Mouse (Mus musculus) heart, adult 2 months (tissue): Measurements from ENCODE around the gene Cenpa. TPM values are rescaled to one million over a fixed set of nuclear protein-coding genes. Genes with fewer than 3 reads are reported as not detected.
A peak's percentile ranks its signal among the peaks of the same experiment; 100 is the strongest.

ENCODE experiments used
- DNase-seq, 2 experiments: peaks; one replicate each; pipeline ENCODE4 v3.0.0; 2021
- H3K27ac ChIP-seq: fragments of 200-600 bp; 2 replicates; pipeline ENCODE4 v1.8.1; 2022
- H3K27me3 ChIP-seq: fragments of 200-500 bp; 2 replicates; pipeline ENCODE4 v1.6.1; 2012; ENCODE audit warnings: mild to moderate bottlenecking, low read length, inconsistent platforms, mixed read lengths; ENCODE audit not compliant: control insufficient read depth, insufficient read depth
- H3K36me3 ChIP-seq: fragments of 200-500 bp; 2 replicates; pipeline ENCODE4 v1.6.1; 2012; ENCODE audit warnings: low read length, inconsistent platforms; ENCODE audit not compliant: control insufficient read depth, insufficient read depth
- H3K4me1 ChIP-seq: fragments of 200-500 bp; 2 replicates; pipeline ENCODE4 v1.6.1; 2011; ENCODE audit warnings: low read length; ENCODE audit not compliant: control insufficient read depth, insufficient read depth
- H3K4me3 ChIP-seq: fragments of 200-600 bp; 2 replicates; pipeline ENCODE4 v1.8.1; 2022
- H3K79me2 ChIP-seq: fragments of 200-500 bp; replicated peaks from 2 replicates; pipeline ENCODE4 v1.6.1; 2012; ENCODE audit warnings: mild to moderate bottlenecking, inconsistent platforms, low read length, moderate library complexity, mixed read lengths; ENCODE audit not compliant: control insufficient read depth, insufficient read depth
- H3K9ac ChIP-seq: fragments of 200-500 bp; 2 replicates; pipeline ENCODE4 v1.6.1; 2012; ENCODE audit warnings: low read depth, mild to moderate bottlenecking, control low read depth, inconsistent platforms, low read length, mixed read lengths
- CTCF ChIP-seq: fragments of 200-600 bp; IDR thresholded peaks from 2 replicates; pipeline ENCODE4 v1.8.1; 2022; ENCODE audit warnings: antibody characterized with exemption, mild to moderate bottlenecking, moderate library complexity
- EP300 ChIP-seq: fragments of 200-500 bp; IDR thresholded peaks from 2 replicates; pipeline ENCODE4 v1.6.1; 2011; ENCODE audit warnings: low read depth, low read length, control low read depth; ENCODE audit not compliant: insufficient read depth
- POLR2A ChIP-seq: fragments of 200-500 bp; IDR thresholded peaks from 2 replicates; pipeline ENCODE4 v1.6.1; 2011; ENCODE audit warnings: mild to moderate bottlenecking, low read depth, low read length, control low read depth; ENCODE audit not compliant: insufficient read depth
- WGBS: fragments of 180-500 bp; shearing (Covaris S2); methylation state at CpG from one replicate; pipeline ENCODE4 v1.1.7; 2018; 5-methylcytosine and 5-hydroxymethylcytosine counted together
- intact Hi-C: fragments of 180-260 bp; cut with DNase I; formaldehyde crosslinking; loops from one replicate; pipeline ENCODE4 v1.15.1; 2025
- polyA plus RNA-seq: library from polyadenylated mRNA; depleted of rRNA; stranded (reverse); fragments of >200 nt; gene quantifications from 2 replicates; pipeline ENCODE4 v1.2.3, GENCODE M21; 2012
- total RNA-seq, 2 experiments: library from RNA; stranded (reverse); gene quantifications; 2 replicates each; pipeline ENCODE4 v1.2.3; 2021

The Cenpa gene
- total and polyA plus RNA-seq, 3 experiments = 43.9 to 51.3 (median 51.0) TPM

- no peak overlapping the region for H3K4me3 ChIP-seq
- H3K27ac ChIP-seq = no peak overlapping the region
- H3K4me1 ChIP-seq = peaks cover 1% of the 10 kb centered on the region; the same call in 1 of the 2 replicates
- no peak for TF ChIP-seq POLR2A
- no peak for TF ChIP-seq CTCF
- no peak for TF ChIP-seq EP300
- no peak for DNase-seq
- H3K36me3 ChIP-seq = no peaks in the 10 kb centered on the region
- no peaks in the 10 kb centered on the region for H3K79me2 ChIP-seq
- H3K9ac ChIP-seq = no peak overlapping the region
- WGBS = 23% methylated on average over 8 of the region's 8 CpGs
- intact Hi-C loops = loop anchor here (1.0 to 10.0 kb wide), 2 partner anchors 86 to 284 kb away; no protein-coding TSS in a partner anchor
- peaks cover 17% of the 10 kb centered on the region for H3K27me3 ChIP-seq
Measured at GRCm38 (mm10) chr5:30710486-30710885, 43.9 kb downstream of the Cenpa start.

DNA sequence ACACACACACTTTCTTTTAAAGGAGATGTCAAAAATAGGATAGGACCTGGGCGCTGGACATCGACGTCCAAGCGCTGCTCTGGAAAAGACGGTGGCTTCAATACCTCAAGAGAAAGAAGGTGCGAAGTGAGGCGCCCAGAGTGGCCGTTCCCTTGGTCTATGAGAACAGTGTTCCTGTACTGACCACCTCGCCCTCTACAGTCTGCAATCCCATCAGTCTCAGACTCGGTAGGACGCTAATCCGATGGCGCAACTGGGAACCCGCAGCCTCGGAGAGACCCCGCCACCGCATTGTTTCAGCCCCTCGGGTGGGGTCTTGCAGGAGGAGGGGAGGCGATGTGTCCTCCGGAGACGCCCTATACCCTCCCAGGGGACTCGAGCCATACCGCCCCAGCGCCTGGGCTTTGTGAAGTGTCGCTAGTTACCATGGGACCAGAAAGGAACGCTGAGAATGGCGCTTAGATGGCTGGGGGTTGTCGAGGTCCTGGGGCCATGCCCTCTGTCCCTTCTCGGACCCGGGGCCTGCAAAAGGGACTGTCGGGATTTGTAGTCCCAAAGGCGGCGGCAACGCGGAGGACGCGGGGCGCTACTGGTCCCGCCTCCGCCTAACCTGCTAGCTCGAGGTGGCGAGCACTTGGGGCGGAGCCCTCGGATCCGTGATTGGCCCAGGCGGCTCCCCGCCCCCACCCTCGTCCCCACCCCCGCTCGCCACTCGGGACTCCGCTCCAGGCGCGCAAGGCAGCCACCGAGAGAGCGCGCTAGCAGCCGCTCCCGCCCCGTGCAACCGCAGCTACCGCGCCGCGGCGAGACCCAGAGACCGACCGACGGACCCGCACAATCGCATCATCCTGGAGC lies 44.8 kb downstream of the Cenpa start, which contains the start of gene Dpysl5:
Gene Dpysl5, plus strand, starts transcription at position 418 of the 855 bp plus-strand sequence.
- Histone ChIP-seq H3K36me3 (no peaks in the 10 kb centered on the region), H3K27me3 (peaks cover 17% of the 10 kb centered on the region), H3K9ac (peak within 1 kb of the TSS; percentile 39), H3K79me2 (no peaks in the 10 kb centered on the region), H3K27ac (no peak within 1 kb of the TSS; the same call in 1 of the 2 replicates), H3K4me3 (peak within 1 kb of the TSS; percentile 57), H3K4me1 (peaks cover 1% of the 10 kb centered on the region; the same call in 1 of the 2 replicates)
- no peak for TF ChIP-seq POLR2A
- TF ChIP-seq CTCF = peak; percentile 24; the same call in 1 of the 2 replicates
- intact Hi-C loops = loop anchor here (10.0 kb wide), 1 partner anchor 283 kb away; no protein-coding TSS in a partner anchor
- DNase-seq = peak; percentile 78 to 83
- WGBS = 3% methylated on average over 71 of the region's 71 CpGs

GRCm38 (mm10) chr5:30712002-30712390 lies 45.4 kb downstream of the Cenpa start:
- intact Hi-C loops = loop anchor here (10.0 kb wide), 1 partner anchor 283 kb away; no protein-coding TSS in a partner anchor
- Histone ChIP-seq H3K27me3 (peaks cover 14% of the 10 kb centered on the region), H3K9ac (peak overlapping the region; percentile 36; the same call in 1 of the 2 replicates)

GRCm38 (mm10) chr5:30712441-30713298 lies 46.1 kb downstream of the Cenpa start:
- no peaks in the 10 kb centered on the region for H3K79me2 ChIP-seq
- peak in 1 of 2 experiments; percentile 23 for DNase-seq
- intact Hi-C loops = loop anchor here (10.0 kb wide), 1 partner anchor 282 kb away; no protein-coding TSS in a partner anchor
- TF ChIP-seq CTCF (no peak), POLR2A (no peak), EP300 (no peak)
- peaks cover 14% of the 10 kb centered on the region for H3K27me3 ChIP-seq
- no peak overlapping the region for H3K9ac ChIP-seq
- H3K36me3 ChIP-seq = no peaks in the 10 kb centered on the region
- peaks cover 1% of the 10 kb centered on the region; the same call in 1 of the 2 replicates for H3K4me1 ChIP-seq
- peak overlapping the region; percentile 57 for H3K4me3 ChIP-seq
- no peak overlapping the region for H3K27ac ChIP-seq
- 3% methylated on average over 42 of the region's 43 CpGs for WGBS

More at GRCm38 (mm10) chr5:30712002-30712390, 45.4 kb downstream of the Cenpa start:
- DNase-seq = no peak
- H3K79me2 ChIP-seq = no peaks in the 10 kb centered on the region
- H3K4me1 ChIP-seq = peaks cover 1% of the 10 kb centered on the region; the same call in 1 of the 2 replicates
- H3K27ac ChIP-seq = no peak overlapping the region
- H3K36me3 ChIP-seq = no peaks in the 10 kb centered on the region
- TF ChIP-seq CTCF = no peak
- TF ChIP-seq EP300 = no peak
- TF ChIP-seq POLR2A = no peak
- under 1% methylated on average over 14 of the region's 14 CpGs for WGBS
- H3K4me3 ChIP-seq = peak overlapping the region; percentile 57

DNA sequence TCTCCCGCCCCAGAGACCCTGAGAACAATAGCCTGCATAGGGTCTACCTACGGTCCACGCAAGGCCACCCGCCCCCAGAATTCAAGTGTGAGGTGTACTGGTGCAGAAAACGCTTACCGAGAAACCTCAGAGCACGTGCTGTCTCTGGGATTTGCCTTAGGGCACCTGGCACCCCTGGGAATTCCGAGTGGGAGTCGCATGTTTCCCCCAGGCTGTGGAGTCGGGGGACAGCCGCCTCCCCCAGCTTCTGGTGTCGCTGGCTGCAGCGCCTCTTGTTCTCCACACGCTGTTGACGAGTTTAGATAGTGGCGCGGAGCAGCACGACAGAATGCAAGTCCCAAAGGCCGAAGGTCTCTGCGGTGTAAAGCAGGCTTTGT lies 46.7 kb downstream of the Cenpa start:
- peak; percentile 5 to 28 for DNase-seq
- Histone ChIP-seq H3K9ac (no peak overlapping the region), H3K27ac (no peak overlapping the region), H3K4me3 (peak overlapping the region; percentile 14; the same call in 1 of the 2 replicates), H3K27me3 (peaks cover 14% of the 10 kb centered on the region), H3K4me1 (peaks cover 1% of the 10 kb centered on the region; the same call in 1 of the 2 replicates), H3K36me3 (no peaks in the 10 kb centered on the region), H3K79me2 (no peaks in the 10 kb centered on the region)
- 2% methylated on average over 20 of the region's 20 CpGs for WGBS
- intact Hi-C loops = loop anchor here (10.0 kb wide), 1 partner anchor 282 kb away; no protein-coding TSS in a partner anchor
- no peak for TF ChIP-seq POLR2A
